Mouse (Mus musculus) adrenal gland, postnatal 4 days (tissue): Measurements from ENCODE around the gene Cdx4. TPM values are rescaled to one million over a fixed set of nuclear protein-coding genes. Genes with fewer than 3 reads are reported as not detected.

Experiments used
- total RNA-seq, 2 experiments: library from RNA; stranded (reverse); gene quantifications; 2 replicates each; pipeline ENCODE4 v1.2.3; 2021

Gene Cdx4
- total RNA-seq, 2 experiments from 2014 or later = not detected

Other genes with a start within 250 kb of the Cdx4 start
- gene Nap1l2, start 134.8 kb upstream of the Cdx4 start, total RNA-seq = 1 to 10 TPM; 2.1 to 2.5 TPM
- gene Chic1, start 35.1 kb downstream of the Cdx4 start, total RNA-seq = 1 to 10 TPM; 6.7 to 7.3 TPM
- gene Tsx, start 93.1 kb downstream of the Cdx4 start, total RNA-seq = under 1 TPM in 1 of 2 experiments, not detected in 1; 0.54 TPM
- gene Gm26992, start 100.6 kb downstream of the Cdx4 start, total RNA-seq = not detected